Mouse (Mus musculus): ENCODE measurements at regions not wholly inside any gene's neighbourhood (a gene's known extent, or its start where the extent isn't known, plus 50 kb on each side); places are given as distances from the start of the nearest gene placed in this dataset.
A peak's percentile ranks its signal among the peaks of the same experiment; 100 is the strongest.

GRCm38 (mm10) chr6:117257591-117257990, 89.3 kb downstream of the Cxcl12 start:
- intact Hi-C loops (cut with DNase I) = no loop called here
- no peak for DNase-seq

GRCm38 (mm10) chr6:117267906-117268305, 99.6 kb downstream of the Cxcl12 start:
- no peak for DNase-seq
- intact Hi-C loops (cut with DNase I) = no loop called here
- TF ChIP-seq CTCF (IDR thresholded peaks at IDR 0.05) = no peak
- H3K27ac ChIP-seq = no peak overlapping the region
- H3K4me3 ChIP-seq = no peak overlapping the region

More at GRCm38 (mm10) chr6:117257591-117257990, 89.3 kb downstream of the Cxcl12 start:
- H3K4me3 ChIP-seq = no peak overlapping the region
- TF ChIP-seq CTCF (IDR thresholded peaks at IDR 0.05) = no peak
- no peak overlapping the region for H3K27ac ChIP-seq

GRCm38 (mm10) chr6:117268376-117268775, 100.0 kb downstream of the Cxcl12 start:
- no peak for DNase-seq
- Histone ChIP-seq H3K27ac (no peak overlapping the region), H3K4me3 (no peak overlapping the region)
- TF ChIP-seq CTCF (IDR thresholded peaks at IDR 0.05) = no peak
- intact Hi-C loops (cut with DNase I) = no loop called here

GRCm38 (mm10) chr6:117270261-117270660, 101.9 kb downstream of the Cxcl12 start:
- no peak overlapping the region for H3K4me3 ChIP-seq
- no peak for TF ChIP-seq CTCF (IDR thresholded peaks at IDR 0.05)
- intact Hi-C loops (cut with DNase I) = no loop called here
- no peak for DNase-seq
- no peak overlapping the region for H3K27ac ChIP-seq

- no peak overlapping the region for H3K4me3 ChIP-seq
These were observed 103.4 kb downstream of the Cxcl12 start for GRCm38 (mm10) chr6:117271562-117272226.

GRCm38 (mm10) chr6:117272227-117272955, 104.1 kb downstream of the Cxcl12 start:
- Histone ChIP-seq H3K4me3 (no peak overlapping the region), H3K27ac (peak overlapping the region; percentile 63)
- no peak for TF ChIP-seq CTCF (IDR thresholded peaks at IDR 0.05)
- intact Hi-C loops (cut with DNase I) = no loop called here
- peak; percentile 31 for DNase-seq

More at GRCm38 (mm10) chr6:117271562-117272226, 103.4 kb downstream of the Cxcl12 start:
- intact Hi-C loops (cut with DNase I) = no loop called here
- TF ChIP-seq CTCF (IDR thresholded peaks at IDR 0.05) = no peak
- H3K27ac ChIP-seq = peak overlapping the region; percentile 63
- DNase-seq = peak; percentile 34

- Histone ChIP-seq H3K4me3 (no peak overlapping the region), H3K27ac (no peak overlapping the region)
- no peak for TF ChIP-seq CTCF (IDR thresholded peaks at IDR 0.05)
- DNase-seq = no peak
- intact Hi-C loops (cut with DNase I) = no loop called here
These were observed 107.6 kb downstream of the Cxcl12 start for GRCm38 (mm10) chr6:117275915-117276314.

GRCm38 (mm10) chr6:117276850-117277249, 108.5 kb downstream of the Cxcl12 start:
- Histone ChIP-seq H3K4me3 (no peak overlapping the region), H3K27ac (no peak overlapping the region)
- no peak for DNase-seq
- no peak for TF ChIP-seq CTCF (IDR thresholded peaks at IDR 0.05)
- intact Hi-C loops (cut with DNase I) = no loop called here

- no peak for TF ChIP-seq CTCF (IDR thresholded peaks at IDR 0.05)
- intact Hi-C loops (cut with DNase I) = no loop called here
- no peak overlapping the region for H3K4me3 ChIP-seq
- peak; percentile 24 for DNase-seq
- no peak overlapping the region for H3K27ac ChIP-seq
These were observed 111.0 kb downstream of the Cxcl12 start for GRCm38 (mm10) chr6:117279297-117279696.

GRCm38 (mm10) chr6:117279786-117280411, 111.6 kb downstream of the Cxcl12 start:
- Histone ChIP-seq H3K4me3 (no peak overlapping the region), H3K27ac (no peak overlapping the region)
- intact Hi-C loops (cut with DNase I) = no loop called here
- TF ChIP-seq CTCF (IDR thresholded peaks at IDR 0.05) = no peak
- DNase-seq = no peak

GRCm38 (mm10) chr6:117280911-117281310, 112.6 kb downstream of the Cxcl12 start:
- TF ChIP-seq CTCF (IDR thresholded peaks at IDR 0.05) = no peak
- H3K4me3 ChIP-seq = no peak overlapping the region
- no peak overlapping the region for H3K27ac ChIP-seq
- intact Hi-C loops (cut with DNase I) = no loop called here
- no peak for DNase-seq

- no peak for DNase-seq
- Histone ChIP-seq H3K4me3 (no peak overlapping the region), H3K27ac (no peak overlapping the region)
- no peak for TF ChIP-seq CTCF (IDR thresholded peaks at IDR 0.05)
- intact Hi-C loops (cut with DNase I) = no loop called here
These were observed 115.3 kb downstream of the Cxcl12 start for GRCm38 (mm10) chr6:117283616-117284015.

Measured in gastrocnemius, adult 2 months (tissue).